Mouse (Mus musculus) heart, embryonic 14.5 days (tissue): ENCODE results near the gene Tkfc. TPM values are rescaled to one million over a fixed set of nuclear protein-coding genes. Genes with fewer than 3 reads are reported as not detected.
A peak's percentile ranks its signal among the peaks of the same experiment; 100 is the strongest.

Source experiments
- ATAC-seq: fragments of 200-750 bp; cut with Nextera tagmentation; 2 replicates; pipeline ENCODE4 v1.8.0; 2017; ENCODE audit warnings: low read depth, moderate TSS enrichment; ENCODE audit not compliant: insufficient number of reproducible peaks, insufficient read depth, low FRiP score
- H3K27ac ChIP-seq, 2 experiments: fragments of 200-500 bp in 1 of 2; fragments of 300-500 bp in 1 of 2; sonication (generic) in 1 of 2; replicated peaks in 1 of 2; 2 replicates each; pipeline ENCODE4 v1.5.1; 2012 to 2014; ENCODE audit warnings: low read depth in 2 of 2, low read length in 2 of 2, control low read depth in 1 of 2, mild to moderate bottlenecking in 1 of 2, mixed read lengths in 1 of 2; ENCODE audit not compliant: control insufficient read depth in 1 of 2, insufficient read depth in 1 of 2
- H3K27me3 ChIP-seq: fragments of 300-500 bp; sonication (generic); 2 replicates; pipeline ENCODE4 v1.6.1; 2014; ENCODE audit warnings: mild to moderate bottlenecking, low read length, control low read depth; ENCODE audit not compliant: control insufficient read depth, insufficient read depth
- H3K36me3 ChIP-seq: fragments of 300-500 bp; sonication (generic); 2 replicates; pipeline ENCODE4 v1.6.1; 2014; ENCODE audit warnings: mild to moderate bottlenecking, control low read depth, low read length, mixed read lengths; ENCODE audit not compliant: control insufficient read depth, insufficient read depth
- H3K4me1 ChIP-seq, 2 experiments: fragments of 200-500 bp in 1 of 2; fragments of 300-500 bp in 1 of 2; sonication (generic) in 1 of 2; 2 replicates each; pipeline ENCODE4 v1.6.1; 2012 to 2014; ENCODE audit warnings: low read length in 2 of 2, control low read depth in 1 of 2, mixed read lengths in 1 of 2; ENCODE audit not compliant: control insufficient read depth in 2 of 2, insufficient read depth in 2 of 2
- H3K4me2 ChIP-seq: fragments of 300-500 bp; sonication (generic); 2 replicates; pipeline ENCODE4 v1.6.1; 2014; ENCODE audit warnings: mild to moderate bottlenecking, low read length
- H3K4me3 ChIP-seq, 2 experiments: fragments of 200-500 bp in 1 of 2; fragments of 300-500 bp in 1 of 2; sonication (generic) in 1 of 2; 2 replicates each; pipeline ENCODE4 v1.5.1; 2012 to 2014; ENCODE audit warnings: low read length in 2 of 2, mild to moderate bottlenecking in 2 of 2, control low read depth in 1 of 2, low read depth in 1 of 2, moderate library complexity in 1 of 2; ENCODE audit not compliant: control insufficient read depth in 1 of 2, insufficient read depth in 1 of 2
- H3K9ac ChIP-seq: fragments of 300-500 bp; sonication (generic); 2 replicates; pipeline ENCODE4 v1.6.1; 2014; ENCODE audit warnings: mild to moderate bottlenecking, low read length
- H3K9me3 ChIP-seq: fragments of 300-500 bp; sonication (generic); 2 replicates; pipeline ENCODE4 v1.6.1; 2016; ENCODE audit warnings: low read length, control low read depth; ENCODE audit not compliant: control insufficient read depth
- WGBS: fragments of 180-500 bp; shearing (Covaris S2); extraction: QIAGEN DNeasy Blood & Tissue Kit; methylation state at CpG from one replicate; pipeline ENCODE4 v1.1.7; 2014; 5-methylcytosine and 5-hydroxymethylcytosine counted together
- polyA plus RNA-seq: library from polyadenylated mRNA; unstranded; fragments of >200 nt; fragmentation: Nextera tagmentation; extraction: Ambion mirVana; gene quantifications from 2 replicates; pipeline ENCODE4 v1.2.1, GENCODE M21; 2014

Tkfc gene
- polyA plus RNA-seq, result 8.6 and 11.2 TPM in 2 replicates

- WGBS, result 0% methylated on average over 45 of the region's 49 CpGs
- Histone ChIP-seq H3K4me3 (peak within 1 kb of the TSS; percentile 83 to 94), H3K9ac (peak within 1 kb of the TSS; percentile 94), H3K4me1 (peaks cover 16 to 39% of the 10 kb centered on the region in 2 experiments), H3K36me3 (peaks cover 38% of the 10 kb centered on the region), H3K27ac (peak within 1 kb of the TSS; percentile 85 to 91), H3K4me2 (peak within 1 kb of the TSS; percentile 81), H3K9me3 (no peaks in the 10 kb centered on the region), H3K27me3 (no peaks in the 10 kb centered on the region)
- ATAC-seq, result peak; percentile 95
These were observed at the start of gene Tkfc, which contains the start of gene Ddb1 for GRCm38 (mm10) chr19:10605293-10605900. TSS of gene Tkfc (minus strand) at chr19:10605654. TSS of gene Ddb1 (plus strand) at chr19:10605327.

- no peaks in the 10 kb centered on the region for H3K4me1 ChIP-seq
- no peak overlapping the region for H3K9ac ChIP-seq
- no peak for ATAC-seq
- no peak overlapping the region for H3K4me3 ChIP-seq
- no peak overlapping the region for H3K4me2 ChIP-seq
- H3K27me3 ChIP-seq, result no peaks in the 10 kb centered on the region
- 75% methylated on average over 8 of the region's 8 CpGs for WGBS
- no peaks in the 10 kb centered on the region for H3K9me3 ChIP-seq
- H3K36me3 ChIP-seq, result no peaks in the 10 kb centered on the region
- H3K27ac ChIP-seq, result no peak overlapping the region
These were observed 42.7 kb upstream of the Tkfc start for GRCm38 (mm10) chr19:10648156-10648555.

- H3K4me3 ChIP-seq, result no peak overlapping the region
- H3K4me2 ChIP-seq, result no peak overlapping the region
- no peak for ATAC-seq
- no peaks in the 10 kb centered on the region for H3K4me1 ChIP-seq
- no peaks in the 10 kb centered on the region for H3K36me3 ChIP-seq
- 87% methylated on average over 2 of the region's 2 CpGs for WGBS
- no peak overlapping the region for H3K9ac ChIP-seq
- H3K27ac ChIP-seq, result no peak overlapping the region
- no peaks in the 10 kb centered on the region for H3K9me3 ChIP-seq
- no peaks in the 10 kb centered on the region for H3K27me3 ChIP-seq
These were observed 40.2 kb upstream of the Tkfc start for GRCm38 (mm10) chr19:10645616-10646015.

DNA sequence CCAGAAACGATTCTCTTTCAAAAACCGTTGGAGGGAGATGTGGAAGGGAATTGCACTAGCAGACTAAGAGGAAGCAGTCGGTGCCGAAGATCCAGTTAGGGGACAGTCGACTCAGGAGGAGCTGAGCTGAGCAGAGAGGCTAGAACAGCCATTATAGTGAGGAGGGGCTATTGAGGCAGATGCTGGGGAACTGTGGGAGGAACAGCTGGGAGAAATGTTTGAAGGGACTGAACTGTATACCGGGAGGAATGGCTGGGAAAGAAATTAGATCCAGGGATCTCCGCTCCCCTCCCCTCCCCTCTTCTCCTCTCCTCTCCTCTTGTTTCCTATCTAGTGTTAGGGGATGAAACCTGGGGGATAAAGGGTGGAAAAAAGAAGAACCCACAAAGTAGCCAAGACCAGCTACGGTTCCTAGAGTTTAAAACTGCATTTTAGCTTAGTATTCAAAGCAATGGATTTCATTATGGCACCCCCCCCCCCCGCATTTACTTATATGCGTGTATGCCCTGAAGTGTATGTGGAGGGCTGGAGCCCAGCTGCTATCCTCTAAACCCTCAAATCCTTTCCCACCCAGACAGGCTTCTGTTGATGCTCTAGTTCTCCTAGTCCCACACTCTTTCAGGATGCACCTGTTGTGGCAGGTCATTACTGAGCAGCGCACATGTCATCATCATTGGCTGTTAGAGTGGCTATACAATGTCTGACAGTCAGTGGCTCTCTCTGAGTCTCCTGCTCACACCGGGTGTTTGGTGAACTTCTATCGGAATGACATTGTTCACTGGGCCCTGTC is 35.3 kb upstream of the Tkfc start:
- H3K9ac ChIP-seq, result no peak overlapping the region
- no peak for ATAC-seq
- no peaks in the 10 kb centered on the region for H3K27me3 ChIP-seq
- H3K4me1 ChIP-seq, result peaks cover 2 to 3% of the 10 kb centered on the region in 2 experiments; a peak in 1 of 4 replicates
- H3K36me3 ChIP-seq, result no peaks in the 10 kb centered on the region
- no peak overlapping the region for H3K27ac ChIP-seq
- no peaks in the 10 kb centered on the region for H3K9me3 ChIP-seq
- 45% methylated on average over 13 of the region's 13 CpGs for WGBS
- no peak overlapping the region for H3K4me2 ChIP-seq
- no peak overlapping the region for H3K4me3 ChIP-seq

- H3K36me3 ChIP-seq, result no peaks in the 10 kb centered on the region
- peaks cover 2 to 8% of the 10 kb centered on the region in 2 experiments; a peak in 3 of 4 replicates for H3K4me1 ChIP-seq
- 3% methylated on average over 5 of the region's 5 CpGs for WGBS
- no peak overlapping the region for H3K9ac ChIP-seq
- no peaks in the 10 kb centered on the region for H3K9me3 ChIP-seq
- no peak for ATAC-seq
- no peak overlapping the region for H3K4me3 ChIP-seq
- no peaks in the 10 kb centered on the region for H3K27me3 ChIP-seq
- H3K27ac ChIP-seq, result no peak overlapping the region
- H3K4me2 ChIP-seq, result 0 out of 2 replicates have a peak overlapping the region, but pooled peaks have one; percentile 2
These were observed 34.6 kb upstream of the Tkfc start for GRCm38 (mm10) chr19:10640080-10640479.

GRCm38 (mm10) chr19:10637840-10638239 is 32.4 kb upstream of the Tkfc start:
- H3K27ac ChIP-seq, result no peak overlapping the region
- peaks cover 5 to 20% of the 10 kb centered on the region in 2 experiments; a peak in 3 of 4 replicates for H3K4me1 ChIP-seq
- H3K9me3 ChIP-seq, result no peaks in the 10 kb centered on the region
- no peak overlapping the region for H3K9ac ChIP-seq
- 40% methylated on average over 7 of the region's 7 CpGs for WGBS
- no peak for ATAC-seq
- H3K4me3 ChIP-seq, result no peak overlapping the region
- H3K27me3 ChIP-seq, result no peaks in the 10 kb centered on the region
- no peaks in the 10 kb centered on the region for H3K36me3 ChIP-seq
- H3K4me2 ChIP-seq, result no peak overlapping the region

DNA sequence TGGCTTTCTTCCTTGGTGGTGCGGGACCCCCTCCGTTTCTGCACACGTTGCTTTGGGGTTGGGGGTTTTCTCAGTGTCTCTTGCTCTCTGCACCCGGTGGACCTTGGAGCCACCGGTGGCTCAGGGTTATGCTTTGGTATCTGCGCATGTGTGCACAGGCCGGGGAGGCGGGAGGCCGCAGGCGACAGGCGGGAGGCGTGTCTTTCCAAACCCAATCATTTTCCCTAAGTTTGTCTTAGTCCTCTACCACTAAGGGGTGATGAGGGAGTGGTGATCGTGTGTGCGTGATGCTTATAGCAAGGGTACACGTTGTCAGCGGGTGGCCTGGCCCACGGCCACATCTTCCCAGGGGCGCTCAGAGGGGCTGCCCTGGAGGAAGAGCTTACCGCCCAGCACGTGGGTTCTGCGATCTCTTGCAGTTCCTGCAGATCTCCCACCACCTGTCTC is 29.4 kb upstream of the Tkfc start:
- no peak overlapping the region for H3K27ac ChIP-seq
- peak overlapping the region; percentile 99 for H3K4me2 ChIP-seq
- H3K27me3 ChIP-seq, result no peaks in the 10 kb centered on the region
- peaks cover 16% of the 10 kb centered on the region for H3K36me3 ChIP-seq
- peak; percentile 58 for ATAC-seq
- H3K4me3 ChIP-seq, result peak overlapping the region; percentile 49 to 51
- H3K9me3 ChIP-seq, result no peaks in the 10 kb centered on the region
- peak overlapping the region; percentile 71 for H3K9ac ChIP-seq
- peaks cover 3 to 18% of the 10 kb centered on the region in 2 experiments; a peak in 3 of 4 replicates for H3K4me1 ChIP-seq
- WGBS, result 2% methylated on average over 21 of the region's 21 CpGs
